Mouse (Mus musculus): ENCODE results near the gene Gnmt. TPM values are rescaled to one million over a fixed set of nuclear protein-coding genes. Genes with fewer than 3 reads are reported as not detected.
A peak's percentile ranks its signal among the peaks of the same experiment; 100 is the strongest.
"Not testable (repeated sequence)": the region's sequence is repeated elsewhere in the genome, so short reads cannot be mapped to it uniquely, and the experiment has no call there.

Gnmt gene
- total and polyA plus RNA-seq, 3 experiments, result 2.8 to 4.4 (median 3.3) TPM

DNA sequence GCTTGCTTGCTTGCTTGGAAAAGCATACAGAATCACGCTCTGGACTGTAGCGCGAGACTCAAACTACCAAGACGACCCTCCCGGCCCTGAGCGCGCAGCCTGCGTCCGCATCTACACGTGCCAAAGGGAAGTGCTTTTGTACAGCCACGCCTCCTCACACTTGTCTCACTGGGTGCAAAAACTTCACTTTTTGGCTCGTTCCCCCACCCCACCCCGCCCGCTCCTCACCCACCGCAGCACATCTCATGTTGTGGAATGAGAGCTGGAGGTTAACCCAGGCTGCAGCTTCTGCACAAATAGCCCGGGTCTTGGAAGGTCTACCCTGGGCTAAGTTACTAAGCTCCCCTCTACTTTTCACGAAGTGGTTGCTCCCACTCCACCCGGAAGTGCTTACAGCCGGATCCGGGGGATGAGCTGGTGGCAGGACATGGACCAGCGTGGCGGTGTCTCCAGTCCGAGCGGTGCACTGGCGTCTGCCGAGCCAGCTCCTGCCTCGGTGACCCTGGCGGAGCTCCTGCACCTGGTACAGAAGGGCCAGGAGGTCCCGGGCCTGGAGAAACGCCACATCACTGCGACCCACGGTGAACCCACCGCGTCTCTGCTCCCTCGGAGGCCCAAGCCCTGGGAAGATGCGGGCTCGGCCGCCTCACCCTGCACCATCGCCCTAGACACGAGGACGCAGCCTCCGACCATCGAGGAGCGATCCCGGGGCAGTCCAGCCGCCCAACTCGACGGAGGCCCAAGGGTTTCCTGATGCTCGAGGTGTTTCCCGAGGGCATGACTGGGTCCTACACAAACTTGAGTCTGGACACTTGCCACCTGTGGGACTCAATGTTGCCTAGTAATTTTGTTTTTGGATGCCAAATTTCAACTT lies 43.7 kb upstream of the Gnmt start, which contains the start of gene 2310039H08Rik:
2310039H08Rik (plus strand) TSS at position 232 of the 874 bp plus-strand sequence.
- Histone ChIP-seq H3K36me3 (ENCODE audit: control insufficient read depth, insufficient read depth, low read length) (no peaks in the 10 kb centered on the region), H3K4me3 (peak within 1 kb of the TSS; percentile 91), H3K79me2 (replicated peaks; ENCODE audit: control insufficient read depth, insufficient read depth, low read length) (no peaks in the 10 kb centered on the region), H3K4me1 (ENCODE audit: control insufficient read depth, insufficient read depth, low read length) (peaks cover 2% of the 10 kb centered on the region), H3K27ac (peak within 1 kb of the TSS; percentile 82), H3K9ac (ENCODE audit: low read depth, low read length) (peak within 1 kb of the TSS; percentile 87), H3K27me3 (ENCODE audit: control insufficient read depth, insufficient read depth, low read length) (no peaks in the 10 kb centered on the region)
- WGBS, result under 1% methylated on average over 50 of the region's 50 CpGs
- DNase-seq, result peak; percentile 87 to 90
- intact Hi-C loops (cut with DNase I), result loop anchor here (1.0 kb wide), 2 partner anchors 10 to 20 kb away; partner anchors contain the start of genes Cnpy3 and Rpl7l1
- TF ChIP-seq EP300 (IDR thresholded peaks at IDR 0.05; ENCODE audit: insufficient read depth, low read depth, low read length) (no peak), POLR2A (IDR thresholded peaks at IDR 0.05; ENCODE audit: insufficient read depth, low read depth, low read length) (peak; percentile 92)

DNA sequence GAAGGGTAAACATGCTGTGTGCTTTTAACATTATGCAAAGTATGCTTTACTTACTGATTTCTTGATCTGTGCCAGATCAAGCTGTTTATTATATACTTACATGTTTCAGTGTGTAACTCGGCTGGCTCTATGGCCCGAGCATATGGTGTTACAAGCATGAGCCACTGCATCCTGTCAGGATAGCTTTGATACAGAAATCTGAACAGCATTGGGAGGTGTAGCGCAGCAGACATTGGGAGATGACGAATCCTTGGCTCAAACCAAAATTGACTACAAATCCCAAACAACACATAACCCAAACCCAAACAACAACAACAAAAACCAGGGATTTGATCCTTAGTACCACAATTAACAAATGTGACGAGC lies 43.1 kb upstream of the Gnmt start:
- no peak for DNase-seq
- H3K27ac ChIP-seq, result peak overlapping the region; percentile 82
- peaks cover 2% of the 10 kb centered on the region for H3K4me1 ChIP-seq (ENCODE audit: control insufficient read depth, insufficient read depth, low read length)
- no peaks in the 10 kb centered on the region for H3K27me3 ChIP-seq (ENCODE audit: control insufficient read depth, insufficient read depth, low read length)
- intact Hi-C loops (cut with DNase I), result loop anchor here (1.0 kb wide), 2 partner anchors 10 to 20 kb away; partner anchors contain the start of genes Cnpy3 and Rpl7l1
- no peaks in the 10 kb centered on the region for H3K79me2 ChIP-seq (replicated peaks; ENCODE audit: control insufficient read depth, insufficient read depth, low read length)
- H3K4me3 ChIP-seq, result peak overlapping the region; percentile 91
- H3K36me3 ChIP-seq (ENCODE audit: control insufficient read depth, insufficient read depth, low read length), result no peaks in the 10 kb centered on the region
- no peak for TF ChIP-seq POLR2A (IDR thresholded peaks at IDR 0.05; ENCODE audit: insufficient read depth, low read depth, low read length)
- no peak for TF ChIP-seq EP300 (IDR thresholded peaks at IDR 0.05; ENCODE audit: insufficient read depth, low read depth, low read length)
- 5% methylated on average over 5 of the region's 5 CpGs for WGBS
- H3K9ac ChIP-seq (ENCODE audit: low read depth, low read length), result peak overlapping the region; percentile 57

DNA sequence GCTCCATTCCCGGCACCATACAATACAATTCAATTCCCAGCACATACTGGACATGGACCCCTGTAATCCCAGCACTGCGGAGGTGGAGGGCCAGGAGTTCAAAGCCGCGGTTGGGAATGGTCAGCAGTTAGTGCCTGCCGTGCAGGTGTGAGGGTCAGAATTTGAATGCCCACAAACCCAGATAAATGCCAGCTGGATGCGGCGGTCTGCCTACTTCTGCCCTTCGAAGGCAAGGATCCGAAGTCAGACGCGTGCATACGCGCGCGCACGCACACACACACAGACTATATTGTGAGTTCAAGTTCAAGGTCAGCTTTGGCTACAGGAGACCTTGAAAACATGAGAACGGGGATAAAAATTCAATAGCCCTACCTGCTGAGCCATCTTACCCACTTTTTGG lies 42.6 kb upstream of the Gnmt start:
- Histone ChIP-seq H3K4me3 (no peak overlapping the region; the same call in none of the 2 replicates), H3K9ac (ENCODE audit: low read depth, low read length) (no peak overlapping the region), H3K79me2 (replicated peaks; ENCODE audit: control insufficient read depth, insufficient read depth, low read length) (no peaks in the 10 kb centered on the region), H3K4me1 (ENCODE audit: control insufficient read depth, insufficient read depth, low read length) (peaks cover 2% of the 10 kb centered on the region), H3K27me3 (ENCODE audit: control insufficient read depth, insufficient read depth, low read length) (no peaks in the 10 kb centered on the region), H3K36me3 (ENCODE audit: control insufficient read depth, insufficient read depth, low read length) (no peaks in the 10 kb centered on the region), H3K27ac (peak overlapping the region; percentile 82; the same call in 1 of the 2 replicates)
- WGBS, result 62% methylated on average over 17 of the region's 17 CpGs
- TF ChIP-seq EP300 (IDR thresholded peaks at IDR 0.05; ENCODE audit: insufficient read depth, low read depth, low read length) (no peak), CTCF (IDR thresholded peaks at IDR 0.05) (no peak), POLR2A (IDR thresholded peaks at IDR 0.05; ENCODE audit: insufficient read depth, low read depth, low read length) (no peak)
- intact Hi-C loops (cut with DNase I), result loop anchor here (1.0 kb wide), 2 partner anchors 11 to 19 kb away; partner anchors contain the start of genes Cnpy3 and Rpl7l1
- no peak for DNase-seq

DNA sequence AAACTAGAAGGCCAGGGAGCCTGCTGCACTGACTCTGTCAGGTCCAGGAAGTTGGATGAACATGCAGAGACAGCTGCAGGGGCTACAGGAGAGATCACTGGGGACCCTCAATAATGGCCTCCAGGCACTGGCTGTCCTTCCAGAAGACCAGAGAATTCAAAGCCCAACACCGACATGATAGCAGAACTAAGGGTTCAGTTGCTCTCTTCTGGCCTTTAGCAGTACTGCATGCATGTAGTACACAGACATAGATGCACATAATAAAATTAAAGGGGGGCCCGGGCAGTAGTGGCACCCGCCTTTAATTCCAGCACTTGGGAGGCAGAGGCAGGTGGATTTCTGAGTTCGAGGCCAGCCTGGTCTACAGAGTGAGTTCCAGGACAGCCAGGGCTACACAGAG lies 42.1 kb upstream of the Gnmt start:
- intact Hi-C loops (cut with DNase I), result no loop called here
- WGBS, result 88% methylated on average over 4 of the region's 4 CpGs
- Histone ChIP-seq H3K36me3 (ENCODE audit: control insufficient read depth, insufficient read depth, low read length) (no peaks in the 10 kb centered on the region), H3K27me3 (ENCODE audit: control insufficient read depth, insufficient read depth, low read length) (no peaks in the 10 kb centered on the region), H3K4me1 (ENCODE audit: control insufficient read depth, insufficient read depth, low read length) (peaks cover 2% of the 10 kb centered on the region), H3K4me3 (no peak overlapping the region), H3K27ac (no peak overlapping the region), H3K79me2 (replicated peaks; ENCODE audit: control insufficient read depth, insufficient read depth, low read length) (no peaks in the 10 kb centered on the region), H3K9ac (ENCODE audit: low read depth, low read length) (no peak overlapping the region)
- TF ChIP-seq CTCF (IDR thresholded peaks at IDR 0.05), result 0 out of 2 replicates have a peak, but pooled peaks have one; percentile 8
- no peak for TF ChIP-seq POLR2A (IDR thresholded peaks at IDR 0.05; ENCODE audit: insufficient read depth, low read depth, low read length)
- no peak for TF ChIP-seq EP300 (IDR thresholded peaks at IDR 0.05; ENCODE audit: insufficient read depth, low read depth, low read length)
- no peak for DNase-seq

DNA sequence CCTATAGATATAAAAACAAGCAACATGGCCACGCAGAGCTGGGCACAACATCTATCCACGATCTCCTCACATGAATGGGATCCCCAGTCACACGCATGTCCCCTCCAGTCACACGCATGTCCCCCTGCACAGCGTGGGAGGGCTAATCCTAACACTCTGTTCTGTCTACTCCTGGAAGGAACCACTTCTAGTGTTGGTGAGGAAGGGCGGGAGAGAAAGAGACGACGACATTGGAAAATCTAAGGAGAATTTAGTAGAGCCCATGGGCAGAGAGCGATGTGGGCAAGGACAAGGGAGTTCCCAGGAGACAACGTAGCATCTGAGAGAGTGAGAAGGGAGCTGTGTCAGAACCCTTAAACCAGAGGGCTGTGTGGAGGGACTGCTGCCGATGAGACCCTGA lies 41.6 kb upstream of the Gnmt start:
- no peak for DNase-seq
- Histone ChIP-seq H3K4me1 (ENCODE audit: control insufficient read depth, insufficient read depth, low read length) (peaks cover 2% of the 10 kb centered on the region), H3K9ac (ENCODE audit: low read depth, low read length) (no peak overlapping the region), H3K4me3 (no peak overlapping the region), H3K36me3 (ENCODE audit: control insufficient read depth, insufficient read depth, low read length) (no peaks in the 10 kb centered on the region), H3K27me3 (ENCODE audit: control insufficient read depth, insufficient read depth, low read length) (no peaks in the 10 kb centered on the region), H3K79me2 (replicated peaks; ENCODE audit: control insufficient read depth, insufficient read depth, low read length) (no peaks in the 10 kb centered on the region), H3K27ac (no peak overlapping the region)
- intact Hi-C loops (cut with DNase I), result no loop called here
- WGBS, result 88% methylated on average over 11 of the region's 11 CpGs
- TF ChIP-seq CTCF (IDR thresholded peaks at IDR 0.05) (no peak), EP300 (IDR thresholded peaks at IDR 0.05; ENCODE audit: insufficient read depth, low read depth, low read length) (no peak), POLR2A (IDR thresholded peaks at IDR 0.05; ENCODE audit: insufficient read depth, low read depth, low read length) (no peak)

DNA sequence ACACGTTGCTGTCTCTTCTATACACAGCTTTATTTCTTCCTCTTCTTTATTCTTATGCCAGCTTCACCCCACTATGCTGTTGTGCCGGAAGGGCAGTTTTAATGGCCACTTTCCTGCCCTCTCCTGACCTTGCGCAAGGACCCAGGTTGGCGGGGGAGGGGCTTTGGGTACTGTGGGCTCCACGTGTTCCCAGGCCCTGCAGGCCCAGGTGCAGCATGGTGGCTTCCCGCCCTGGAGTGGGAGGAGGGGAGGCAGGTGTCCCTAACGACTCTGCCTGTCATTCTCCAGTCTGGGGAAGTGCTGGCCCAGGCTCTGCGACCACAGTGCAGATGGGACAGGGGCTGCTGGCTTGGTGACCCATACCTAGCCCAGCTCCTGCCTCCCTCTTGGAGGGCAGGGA lies 38.9 kb upstream of the Gnmt start:
- H3K4me3 ChIP-seq, result no peak overlapping the region

DNA sequence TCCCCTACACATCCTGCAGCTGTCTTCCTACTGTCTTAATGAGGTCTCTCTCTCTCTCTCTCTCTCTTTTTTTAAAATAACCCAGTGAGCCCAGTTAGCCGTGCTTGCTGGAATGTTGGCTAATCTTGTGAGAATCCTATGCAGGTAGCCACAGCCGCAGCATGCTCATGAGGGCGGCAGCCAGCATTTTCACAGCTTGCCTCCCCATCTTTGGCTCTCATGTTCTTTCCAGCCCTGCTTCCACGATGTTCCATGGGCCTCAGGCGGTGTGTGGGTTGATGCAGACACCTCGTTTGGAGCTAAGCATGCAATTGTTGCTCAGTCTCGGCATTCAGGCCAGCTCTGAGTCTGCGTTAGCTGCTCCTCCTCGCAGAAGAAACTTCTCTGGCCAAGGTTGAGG lies 35.9 kb upstream of the Gnmt start:
- H3K36me3 ChIP-seq (ENCODE audit: control insufficient read depth, insufficient read depth, low read length); H3K27ac ChIP-seq; DNase-seq; H3K79me2 ChIP-seq (replicated peaks; ENCODE audit: control insufficient read depth, insufficient read depth, low read length); H3K27me3 ChIP-seq (ENCODE audit: control insufficient read depth, insufficient read depth, low read length); H3K4me1 ChIP-seq (ENCODE audit: control insufficient read depth, insufficient read depth, low read length); intact Hi-C loops (cut with DNase I); H3K9ac ChIP-seq (ENCODE audit: low read depth, low read length); H3K4me3 ChIP-seq: not testable (repeated sequence)
- 55% methylated on average over 9 of the region's 9 CpGs for WGBS

More for the DNA sequence above, 38.9 kb upstream of the Gnmt start:
- H3K36me3 ChIP-seq (ENCODE audit: control insufficient read depth, insufficient read depth, low read length), result no peaks in the 10 kb centered on the region
- WGBS, result 48% methylated on average over 8 of the region's 8 CpGs
- H3K27ac ChIP-seq, result no peak overlapping the region
- H3K4me1 ChIP-seq (ENCODE audit: control insufficient read depth, insufficient read depth, low read length), result peaks cover 2% of the 10 kb centered on the region
- H3K27me3 ChIP-seq (ENCODE audit: control insufficient read depth, insufficient read depth, low read length), result no peaks in the 10 kb centered on the region
- DNase-seq, result no peak
- no peaks in the 10 kb centered on the region for H3K79me2 ChIP-seq (replicated peaks; ENCODE audit: control insufficient read depth, insufficient read depth, low read length)
- intact Hi-C loops (cut with DNase I), result no loop called here
- no peak overlapping the region for H3K9ac ChIP-seq (ENCODE audit: low read depth, low read length)
- TF ChIP-seq CTCF (IDR thresholded peaks at IDR 0.05), result no peak
- TF ChIP-seq EP300 (IDR thresholded peaks at IDR 0.05; ENCODE audit: insufficient read depth, low read depth, low read length), result no peak
- TF ChIP-seq POLR2A (IDR thresholded peaks at IDR 0.05; ENCODE audit: insufficient read depth, low read depth, low read length), result no peak
